Mouse (Mus musculus): ENCODE measurements around the gene Usp33. TPM values are rescaled to one million over a fixed set of nuclear protein-coding genes. Genes with fewer than 3 reads are reported as not detected.

Usp33 gene
- polyA plus RNA-seq, 1 experiment from 2014 or later = 33.0 TPM

- Histone ChIP-seq H3K27ac (replicated peaks in 1 of 2; ENCODE audit: control insufficient read depth in 1 of 2, insufficient read depth in 1 of 2, low read depth in 2 of 2, low read length in 2 of 2) (no peak overlapping the region), H3K27me3 (ENCODE audit: control insufficient read depth, insufficient read depth, low read length) (no peaks in the 10 kb centered on the region), H3K9ac (ENCODE audit: low read length) (no peak overlapping the region), H3K9me3 (ENCODE audit: control insufficient read depth, low read length) (no peaks in the 10 kb centered on the region), H3K4me2 (ENCODE audit: low read length) (no peak overlapping the region), H3K36me3 (ENCODE audit: control insufficient read depth, insufficient read depth, low read length) (peaks cover 11% of the 10 kb centered on the region; the same call in 1 of the 2 replicates), H3K4me1 (ENCODE audit: control insufficient read depth in 2 of 2, insufficient read depth in 2 of 2, low read length in 2 of 2) (no peaks in the 10 kb centered on the region; a peak in 1 of 4 replicates), H3K4me3 (ENCODE audit: control insufficient read depth in 1 of 2, insufficient read depth in 1 of 2, low read depth in 1 of 2, low read length in 2 of 2) (no peak overlapping the region)
- 96% methylated on average over 7 of the region's 7 CpGs for WGBS
- no peak for ATAC-seq (ENCODE audit: insufficient number of reproducible peaks, insufficient read depth, low FRiP score, low read depth)
These were observed 91.8 kb downstream of the Usp33 start for GRCm38 (mm10) chr3:152438068-152438467.

- Histone ChIP-seq H3K9ac (ENCODE audit: low read length) (no peak overlapping the region), H3K9me3 (ENCODE audit: control insufficient read depth, low read length) (no peaks in the 10 kb centered on the region), H3K4me3 (ENCODE audit: control insufficient read depth in 1 of 2, insufficient read depth in 1 of 2, low read depth in 1 of 2, low read length in 2 of 2) (no peak overlapping the region), H3K36me3 (ENCODE audit: control insufficient read depth, insufficient read depth, low read length) (peaks cover 8% of the 10 kb centered on the region; the same call in 1 of the 2 replicates), H3K27me3 (ENCODE audit: control insufficient read depth, insufficient read depth, low read length) (no peaks in the 10 kb centered on the region), H3K4me1 (ENCODE audit: control insufficient read depth in 2 of 2, insufficient read depth in 2 of 2, low read length in 2 of 2) (no peaks in the 10 kb centered on the region; a peak in 1 of 4 replicates), H3K4me2 (ENCODE audit: low read length) (no peak overlapping the region), H3K27ac (replicated peaks in 1 of 2; ENCODE audit: control insufficient read depth in 1 of 2, insufficient read depth in 1 of 2, low read depth in 2 of 2, low read length in 2 of 2) (no peak overlapping the region)
- no peak for ATAC-seq (ENCODE audit: insufficient number of reproducible peaks, insufficient read depth, low FRiP score, low read depth)
- WGBS = 93% methylated on average over 4 of the region's 4 CpGs
These were observed 96.5 kb downstream of the Usp33 start for GRCm38 (mm10) chr3:152442795-152443194.

Other genes with a start within 250 kb of the Usp33 start
- gene Gipc2, start 180.2 kb upstream of the Usp33 start, polyA plus RNA-seq (2014; fragmentation: Nextera tagmentation; extraction: Ambion mirVana) = 2.9 and 4.1 TPM in 2 replicates
- gene Dnajb4, start 136.2 kb upstream of the Usp33 start, polyA plus RNA-seq (2014; fragmentation: Nextera tagmentation; extraction: Ambion mirVana) = 46.2 and 47.9 TPM in 2 replicates
- gene Fubp1, start 136.1 kb upstream of the Usp33 start, polyA plus RNA-seq (2014; fragmentation: Nextera tagmentation; extraction: Ambion mirVana) = 113 and 117 TPM in 2 replicates
- gene Nexn, start 80.1 kb upstream of the Usp33 start, polyA plus RNA-seq (2014; fragmentation: Nextera tagmentation; extraction: Ambion mirVana) = 238 and 249 TPM in 2 replicates
- gene Miga1, start 6.1 kb upstream of the Usp33 start, polyA plus RNA-seq (2014; fragmentation: Nextera tagmentation; extraction: Ambion mirVana) = 15.9 and 16.4 TPM in 2 replicates
- 34.5 and 36.3 TPM in 2 replicates for gene Zzz3, start 49.0 kb downstream of the Usp33 start, polyA plus RNA-seq (2014; fragmentation: Nextera tagmentation; extraction: Ambion mirVana)

Measured in heart, embryonic 14.5 days (tissue).